Mouse (Mus musculus): Measurements from ENCODE around the gene Ric1.

Ric1 gene

GRCm38 (mm10) chr19:29521637-29522435 lies at the start of gene Ric1:
Gene Ric1 (plus strand): TSS chr19:29522282.
- peak; percentile 85 to 91 for DNase-seq

DNA sequence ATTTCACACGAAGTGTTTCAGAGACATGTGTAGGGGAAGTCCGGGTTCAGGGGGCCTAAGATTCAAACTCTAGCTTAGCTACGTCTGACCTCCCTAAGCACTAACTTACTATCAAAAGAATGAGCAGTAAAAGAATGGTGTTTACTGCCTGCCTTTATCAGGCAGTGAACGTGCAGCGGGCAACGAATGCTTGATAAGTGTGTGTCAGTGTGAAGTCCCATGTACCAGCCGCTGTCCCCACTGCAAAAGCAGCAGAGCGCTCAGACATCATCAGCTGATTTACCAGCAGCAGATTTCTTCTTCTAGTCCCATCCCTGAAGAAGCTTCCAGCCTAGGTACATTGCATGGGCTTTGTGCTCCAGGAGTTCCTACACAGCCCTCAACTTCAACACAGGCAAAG lies 49.7 kb upstream of the Ric1 start:
- no peak for DNase-seq

- DNase-seq: no peak
Measured at GRCm38 (mm10) chr19:29472946-29473345, 49.1 kb upstream of the Ric1 start.

- no peak for DNase-seq
Measured at GRCm38 (mm10) chr19:29474803-29475202, 47.3 kb upstream of the Ric1 start.

- DNase-seq: peak; percentile 40 to 43
Measured at GRCm38 (mm10) chr19:29475210-29475620, 46.9 kb upstream of the Ric1 start.

GRCm38 (mm10) chr19:29478598-29478997 lies 43.5 kb upstream of the Ric1 start:
- DNase-seq: no peak

- no peak for DNase-seq
Measured at GRCm38 (mm10) chr19:29481578-29481977, 40.5 kb upstream of the Ric1 start.

- no peak for DNase-seq
Measured at GRCm38 (mm10) chr19:29482148-29482547, 39.9 kb upstream of the Ric1 start.

- no peak for DNase-seq
Measured at GRCm38 (mm10) chr19:29482637-29483036, 39.4 kb upstream of the Ric1 start.

- no peak for DNase-seq
Measured at GRCm38 (mm10) chr19:29483386-29483785, 38.7 kb upstream of the Ric1 start.

DNA sequence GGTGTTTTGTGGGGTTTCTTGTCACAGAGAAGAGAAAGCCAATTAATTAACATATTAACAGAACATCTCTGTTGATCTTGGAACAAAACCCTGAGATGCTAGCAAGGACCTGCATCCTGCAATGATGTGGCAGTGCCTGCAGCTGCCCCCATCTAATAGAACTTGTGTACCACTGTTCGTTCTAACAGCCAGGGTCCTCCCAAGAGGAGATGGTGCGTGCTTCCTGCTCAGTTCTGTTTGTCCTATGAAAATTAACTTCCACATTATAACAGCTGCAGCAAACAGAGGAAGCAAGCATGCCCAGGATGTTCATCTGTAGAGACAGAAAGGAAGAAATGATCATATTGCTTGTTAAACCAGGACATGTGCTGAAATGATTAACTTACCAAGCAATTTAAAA lies 37.5 kb upstream of the Ric1 start:
- DNase-seq: peak; percentile 68 to 70

- peak; percentile 50 to 59 for DNase-seq
Measured at GRCm38 (mm10) chr19:29485257-29485948, 36.7 kb upstream of the Ric1 start.

DNA sequence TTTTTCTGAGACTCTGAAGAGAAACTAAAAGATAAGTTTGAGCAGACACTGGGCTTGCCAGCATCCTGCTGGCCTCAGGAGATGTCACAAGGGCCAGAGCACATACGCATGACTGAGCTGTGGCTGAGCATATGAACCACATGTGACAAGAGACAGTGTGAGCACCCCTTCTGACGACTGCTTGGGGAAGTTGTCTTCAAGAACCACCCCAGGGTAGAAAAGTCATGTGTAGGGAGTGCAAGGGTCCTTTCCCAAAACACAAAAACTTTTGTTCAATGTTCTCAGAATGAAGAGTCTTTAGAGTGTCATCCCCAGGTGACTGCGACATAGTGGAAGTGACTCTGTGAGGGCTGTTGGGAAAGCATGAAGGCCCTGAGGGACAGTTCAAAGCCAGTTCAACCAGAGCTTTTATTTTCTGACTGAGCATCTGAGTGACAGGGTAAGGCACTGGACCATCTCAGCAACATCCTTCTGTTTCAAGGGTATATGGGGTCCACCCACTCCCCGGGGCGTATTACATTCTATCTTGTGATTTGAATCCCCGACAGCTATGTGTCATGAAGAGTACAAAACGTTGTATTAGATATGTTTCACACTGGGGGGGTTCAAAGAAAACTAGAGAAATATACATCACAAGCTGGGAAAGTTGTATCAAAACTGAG lies 35.4 kb upstream of the Ric1 start:
- DNase-seq: peak; percentile 80 to 85

GRCm38 (mm10) chr19:29487326-29488072 lies 34.6 kb upstream of the Ric1 start:
- DNase-seq: no peak

DNA sequence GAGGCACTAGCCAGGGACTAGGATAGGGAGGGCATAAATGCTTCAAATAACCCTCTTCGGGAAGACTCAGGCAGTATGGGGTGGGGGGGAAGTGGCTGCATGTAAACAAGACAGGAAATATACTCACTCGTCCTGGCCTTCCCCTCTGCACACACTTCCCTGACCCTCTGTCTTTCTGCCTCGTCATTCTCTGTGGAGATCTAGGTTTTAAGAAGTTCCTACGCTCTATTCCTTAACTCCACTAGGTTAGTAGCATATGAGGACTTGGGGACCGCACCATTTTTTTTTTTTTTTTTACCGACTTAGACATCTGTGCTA lies 34.0 kb upstream of the Ric1 start:
- no peak for DNase-seq

DNA sequence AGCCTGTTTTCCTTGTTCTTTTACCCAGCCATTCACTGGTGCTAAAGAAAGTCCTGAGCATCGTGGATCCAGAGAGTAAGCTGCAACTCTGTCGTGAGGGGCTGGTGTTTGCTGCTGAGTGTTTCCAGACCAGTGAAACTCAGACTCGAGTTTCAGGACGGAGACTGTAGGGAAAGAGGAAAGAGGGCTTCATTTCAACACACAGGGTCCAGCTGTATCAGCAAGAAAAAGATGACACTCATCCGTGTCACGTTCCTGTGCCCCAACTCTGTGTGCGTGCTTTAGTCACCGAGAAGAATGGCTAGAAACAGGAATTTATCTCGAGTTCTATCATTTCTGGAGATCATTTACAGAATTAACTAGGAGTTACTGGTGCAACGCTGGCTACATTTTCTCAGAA lies 33.7 kb upstream of the Ric1 start:
- DNase-seq: no peak

- no peak for DNase-seq
Measured at GRCm38 (mm10) chr19:29489785-29490284, 32.2 kb upstream of the Ric1 start.

DNA sequence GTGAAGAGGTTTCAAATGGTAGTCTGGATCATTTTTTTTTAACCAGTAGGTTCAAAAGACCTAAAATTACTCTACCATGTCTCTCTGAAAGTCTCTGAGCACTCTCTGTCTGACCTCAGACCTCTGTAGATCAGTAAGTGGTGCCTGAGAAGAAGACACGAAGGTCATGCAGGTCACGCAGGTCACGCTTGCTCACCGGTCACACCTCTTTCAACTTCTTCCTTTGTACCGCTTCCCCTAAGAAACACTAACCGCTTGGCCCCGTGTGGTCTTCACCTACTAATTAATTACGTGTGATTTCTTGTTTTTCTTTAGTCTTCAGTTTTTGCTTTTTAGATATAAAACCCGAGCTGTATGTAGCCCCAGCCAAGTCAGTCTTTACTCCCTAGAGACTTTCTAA lies 30.6 kb upstream of the Ric1 start:
- DNase-seq: peak; percentile 64 to 70

- peak; percentile 49 to 58 for DNase-seq
Measured at GRCm38 (mm10) chr19:29494454-29494853, 27.6 kb upstream of the Ric1 start.

- DNase-seq: peak; percentile 71 to 72
Measured at GRCm38 (mm10) chr19:29496001-29496597, 26.0 kb upstream of the Ric1 start.

DNA sequence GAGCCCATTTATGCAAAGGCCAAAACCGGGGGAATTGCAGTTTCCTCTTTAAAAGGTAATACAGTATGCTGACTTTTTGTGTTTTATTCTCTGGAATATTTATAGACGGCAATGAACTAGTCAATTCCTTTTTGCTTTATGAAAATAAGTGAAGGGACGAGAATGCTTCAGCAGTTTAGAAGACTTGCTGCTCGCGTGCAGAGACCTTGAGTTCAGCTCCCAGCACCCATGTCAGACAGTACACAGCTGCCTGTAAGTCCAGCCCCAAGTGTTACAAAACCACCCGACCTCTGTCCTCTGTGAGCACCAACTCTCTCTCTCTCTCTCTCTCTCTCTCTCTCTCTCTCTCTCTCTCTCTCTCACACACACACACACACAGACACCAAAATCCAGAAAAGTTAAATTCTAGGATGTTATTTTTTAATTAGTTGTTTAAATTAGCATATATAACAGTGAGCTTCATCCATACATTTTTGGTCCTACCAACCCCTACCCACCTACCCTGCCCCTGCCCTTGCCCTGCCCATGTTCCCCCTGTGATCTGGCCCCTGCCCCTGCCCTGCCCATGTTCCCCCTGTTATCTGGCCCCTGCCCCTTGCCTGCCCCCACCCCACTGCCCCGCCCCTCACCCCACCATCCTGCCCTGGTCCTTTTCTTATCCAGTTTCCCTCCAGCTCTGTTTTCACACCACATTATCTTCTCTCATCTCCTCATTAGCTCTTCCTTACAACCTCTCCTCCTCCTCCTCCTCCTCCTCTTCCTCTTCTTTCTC lies 25.1 kb upstream of the Ric1 start:
- DNase-seq: peak; percentile 44 to 46

DNA sequence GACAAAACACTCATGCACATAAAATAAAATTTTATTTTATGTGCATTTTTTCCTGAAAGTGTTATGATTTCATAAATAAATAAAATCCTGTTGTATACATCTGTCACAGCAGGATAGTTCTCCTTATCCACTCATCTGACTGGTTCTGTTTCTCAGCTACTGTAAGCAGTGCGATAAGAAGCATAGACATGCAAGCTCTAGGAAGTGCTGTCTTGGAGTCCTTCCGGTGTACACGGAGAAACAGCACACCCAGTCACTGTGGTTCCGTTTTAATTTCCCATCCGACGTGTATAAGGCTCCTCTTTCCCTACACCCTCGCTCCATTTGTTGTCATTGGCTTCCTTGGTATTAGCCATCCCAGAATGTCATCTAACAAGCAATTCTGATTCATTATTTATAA lies 24.2 kb upstream of the Ric1 start:
- no peak for DNase-seq

All from B cell, adult 2 months (primary cell).